Mouse (Mus musculus): ENCODE data around the gene Spef2.
"Not testable (repeated sequence)": the region's sequence is repeated elsewhere in the genome, so short reads cannot be mapped to it uniquely, and the experiment has no call there.

The Spef2 gene

GRCm38 (mm10) chr15:9748359-9749102, at the start of gene Spef2:
TSS of gene Spef2 (minus strand) at chr15:9748868.
- no peak for DNase-seq (ENCODE audit: low read depth, low spot score)

GRCm38 (mm10) chr15:9794131-9794530, 45.5 kb upstream of the Spef2 start:
- DNase-seq (ENCODE audit: low read depth, low spot score) = no peak

- no peak for DNase-seq (ENCODE audit: low read depth, low spot score)
These were observed 39.8 kb upstream of the Spef2 start for GRCm38 (mm10) chr15:9788245-9789030.

- DNase-seq (ENCODE audit: low read depth, low spot score) = not testable (repeated sequence)
These were observed 25.8 kb upstream of the Spef2 start for GRCm38 (mm10) chr15:9774222-9775142.

- no peak for DNase-seq (ENCODE audit: low read depth, low spot score)
These were observed 19.7 kb upstream of the Spef2 start for GRCm38 (mm10) chr15:9768184-9768918.

GRCm38 (mm10) chr15:9767034-9767433, 18.4 kb upstream of the Spef2 start:
- no peak for DNase-seq (ENCODE audit: low read depth, low spot score)

- DNase-seq (ENCODE audit: low read depth, low spot score) = no peak
These were observed 2.3 kb upstream of the Spef2 start for GRCm38 (mm10) chr15:9750966-9751365.

- DNase-seq (ENCODE audit: low read depth, low spot score) = no peak
These were observed 1.1 kb downstream of the Spef2 start for GRCm38 (mm10) chr15:9747410-9748104.

- DNase-seq (ENCODE audit: low read depth, low spot score) = no peak
These were observed 6.5 kb downstream of the Spef2 start for GRCm38 (mm10) chr15:9742172-9742571.

- DNase-seq (ENCODE audit: low read depth, low spot score) = no peak
These were observed 33.9 kb downstream of the Spef2 start for GRCm38 (mm10) chr15:9714574-9715458.

GRCm38 (mm10) chr15:9713707-9714106, 35.0 kb downstream of the Spef2 start:
- no peak for DNase-seq (ENCODE audit: low read depth, low spot score)

- no peak for DNase-seq (ENCODE audit: low read depth, low spot score)
These were observed 38.3 kb downstream of the Spef2 start for GRCm38 (mm10) chr15:9710330-9710729.

- no peak for DNase-seq (ENCODE audit: low read depth, low spot score)
These were observed 42.7 kb downstream of the Spef2 start for GRCm38 (mm10) chr15:9705830-9706450.

- no peak for DNase-seq (ENCODE audit: low read depth, low spot score)
These were observed 46.8 kb downstream of the Spef2 start for GRCm38 (mm10) chr15:9701845-9702244.

GRCm38 (mm10) chr15:9691721-9692120, 56.9 kb downstream of the Spef2 start:
- no peak for DNase-seq (ENCODE audit: low read depth, low spot score)

- DNase-seq (ENCODE audit: low read depth, low spot score) = no peak
These were observed 57.8 kb downstream of the Spef2 start for GRCm38 (mm10) chr15:9690845-9691244.

- no peak for DNase-seq (ENCODE audit: low read depth, low spot score)
These were observed 58.2 kb downstream of the Spef2 start for GRCm38 (mm10) chr15:9690436-9690835.

GRCm38 (mm10) chr15:9683485-9683884, 65.2 kb downstream of the Spef2 start:
- DNase-seq (ENCODE audit: low read depth, low spot score) = no peak

All from c-Kit-negative CD71-positive TER-119-positive erythroid progenitor cells, embryonic 14.5 days (primary cell).